Mouse (Mus musculus) hindlimb bud, embryonic 11.5 days (tissue): Measurements from ENCODE around the gene Pomt2.

ENCODE experiments used
- DNase-seq: peaks from one replicate; pipeline ENCODE4 v3.0.0-alpha.2; 2012; ENCODE audit warnings: low read depth, low spot score; ENCODE audit errors: extremely low spot score

Pomt2 gene

DNA sequence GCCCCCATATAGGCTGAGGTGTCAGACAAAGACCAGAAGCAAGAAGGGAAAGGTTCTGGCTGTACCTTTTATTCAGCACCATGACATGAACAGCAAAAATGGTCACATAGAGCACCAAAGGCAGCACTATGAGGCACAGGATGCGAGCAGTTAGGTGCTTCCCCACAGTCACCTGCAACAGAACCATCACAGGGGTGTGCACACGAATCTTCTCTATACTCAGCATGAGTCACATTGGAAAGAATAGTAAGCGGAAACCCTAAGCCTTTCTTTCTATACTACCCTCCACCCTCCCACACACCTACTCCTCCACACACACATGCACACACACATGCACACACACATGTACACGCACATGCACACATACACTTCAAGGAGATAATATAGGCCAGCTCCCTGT lies 17.5 kb downstream of the Pomt2 start:
- DNase-seq, result no peak

DNA sequence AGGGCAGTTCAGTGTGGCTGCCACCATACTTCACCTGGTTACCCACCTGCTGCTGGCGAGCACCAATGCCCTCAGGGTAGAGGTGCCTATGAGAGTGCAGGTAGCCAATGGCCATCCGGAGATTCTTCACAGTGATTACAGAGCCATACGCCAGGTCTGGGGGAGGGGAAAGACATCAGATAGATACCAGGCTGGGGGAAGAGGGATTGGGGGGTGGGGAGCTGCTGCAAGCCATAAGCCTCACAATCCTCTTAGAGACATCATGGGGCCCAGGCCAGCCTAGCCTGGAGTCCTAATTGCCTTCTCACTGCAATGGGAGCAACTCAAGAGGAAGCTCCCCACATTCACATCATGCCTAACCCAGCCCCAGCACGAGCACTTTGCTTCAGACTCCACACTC lies 20.5 kb downstream of the Pomt2 start:
- DNase-seq, result no peak

DNA sequence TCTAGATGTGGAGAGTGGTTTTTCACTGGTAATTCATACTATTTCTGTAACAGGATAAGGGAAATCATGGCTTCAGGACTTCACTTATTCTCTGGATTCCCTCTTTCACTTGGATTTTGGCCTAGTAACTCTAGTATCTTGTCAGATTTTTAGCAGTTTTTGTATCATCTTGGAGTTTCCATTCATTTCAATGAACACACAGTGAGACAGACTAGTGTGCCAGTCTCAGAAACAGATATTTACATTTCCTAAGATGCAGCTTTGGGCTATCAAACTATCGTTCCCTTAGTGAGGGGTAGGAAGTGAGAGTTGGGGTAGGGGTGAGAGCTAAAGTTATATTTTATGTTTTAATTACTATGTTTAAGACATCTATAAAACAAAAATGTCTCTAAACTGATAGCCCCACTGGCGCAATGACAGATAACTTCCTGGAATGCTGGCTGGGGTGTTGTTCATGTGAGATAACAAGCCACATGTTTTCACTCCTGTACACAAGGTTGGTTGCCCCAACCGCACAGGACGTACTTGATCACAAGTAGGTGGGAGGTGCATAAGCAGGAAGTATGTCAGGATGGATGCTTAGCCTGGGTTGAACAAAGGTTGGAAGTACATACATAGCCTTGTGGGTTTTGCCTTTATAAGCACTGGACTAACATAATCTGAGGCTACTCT lies 25.7 kb downstream of the Pomt2 start:
- DNase-seq, result no peak

GRCm38 (mm10) chr12:87107357-87107977 lies 40.3 kb downstream of the Pomt2 start:
- no peak for DNase-seq

- DNase-seq, result no peak
Observed at GRCm38 (mm10) chr12:87104796-87105195, 43.0 kb downstream of the Pomt2 start.

DNA sequence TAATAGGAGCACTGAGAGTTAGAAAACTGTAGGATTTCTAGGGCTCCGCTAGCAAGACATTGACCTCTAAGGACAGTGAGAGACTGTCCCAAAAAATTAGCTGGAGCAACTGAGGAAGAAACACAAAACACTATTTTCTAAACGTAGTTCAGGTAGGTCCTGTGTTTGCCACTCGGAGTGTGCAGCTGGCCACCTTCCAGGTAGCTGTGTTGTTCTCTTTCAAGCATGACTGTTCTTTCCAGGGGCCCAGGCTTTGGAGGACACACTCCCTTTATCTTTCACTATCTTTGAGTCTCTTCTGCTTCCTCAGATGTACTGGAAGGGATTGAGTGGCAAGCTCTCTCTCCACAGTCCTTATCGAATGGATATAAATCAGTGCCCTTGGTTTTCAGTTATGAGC lies 44.3 kb downstream of the Pomt2 start:
- DNase-seq, result no peak

- no peak for DNase-seq
Observed at GRCm38 (mm10) chr12:87102165-87102631, 45.6 kb downstream of the Pomt2 start, which contains the start of gene Ngb. Ngb (minus strand) TSS chr12:87102539.

- no peak for DNase-seq
Observed at GRCm38 (mm10) chr12:87100331-87100730, 47.4 kb downstream of the Pomt2 start.

GRCm38 (mm10) chr12:87093671-87094070 lies 54.1 kb downstream of the Pomt2 start:
- DNase-seq, result no peak

GRCm38 (mm10) chr12:87093249-87093648 lies 54.5 kb downstream of the Pomt2 start:
- no peak for DNase-seq

- no peak for DNase-seq
Observed at GRCm38 (mm10) chr12:87091916-87092315, 55.9 kb downstream of the Pomt2 start.

DNA sequence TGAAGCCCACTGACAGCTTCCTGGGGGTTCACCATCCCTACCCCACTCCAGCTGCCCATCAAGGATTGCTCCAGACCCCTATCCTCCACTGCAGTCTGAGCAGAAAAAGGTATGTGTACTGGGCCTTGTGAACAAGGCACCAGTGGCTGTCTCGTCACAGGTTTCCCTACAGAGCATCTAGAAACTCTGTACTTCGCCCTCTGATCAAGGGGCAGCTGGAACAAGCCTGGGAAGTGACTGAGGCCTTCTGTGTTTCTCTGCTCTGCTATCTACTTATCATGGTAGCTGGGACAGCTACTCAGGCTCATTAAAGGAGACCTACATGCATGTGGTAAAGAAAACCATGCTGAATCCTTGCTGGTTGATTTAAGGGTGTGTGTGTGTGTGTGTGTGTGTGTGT lies 58.1 kb downstream of the Pomt2 start:
- no peak for DNase-seq

DNA sequence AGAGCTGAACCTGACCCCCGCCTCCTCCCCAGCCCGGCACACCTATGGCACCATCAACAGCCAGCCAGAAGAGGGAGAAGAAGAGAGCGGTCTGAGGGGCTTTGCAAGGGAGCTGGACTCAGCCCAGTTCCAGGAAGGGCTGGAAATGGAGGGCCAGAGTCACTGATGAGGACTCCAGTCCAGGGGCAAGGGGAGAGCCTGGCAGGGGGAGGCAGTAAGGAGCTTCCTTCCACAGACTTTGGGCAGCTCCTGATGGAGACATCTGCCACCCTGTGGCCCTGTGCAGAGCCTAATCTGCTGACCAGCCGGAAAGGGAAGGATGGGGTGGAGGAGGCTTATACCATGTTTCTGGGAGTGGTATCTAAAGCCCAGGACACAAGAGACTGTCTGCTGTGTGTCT lies 58.5 kb downstream of the Pomt2 start:
- DNase-seq, result no peak

DNA sequence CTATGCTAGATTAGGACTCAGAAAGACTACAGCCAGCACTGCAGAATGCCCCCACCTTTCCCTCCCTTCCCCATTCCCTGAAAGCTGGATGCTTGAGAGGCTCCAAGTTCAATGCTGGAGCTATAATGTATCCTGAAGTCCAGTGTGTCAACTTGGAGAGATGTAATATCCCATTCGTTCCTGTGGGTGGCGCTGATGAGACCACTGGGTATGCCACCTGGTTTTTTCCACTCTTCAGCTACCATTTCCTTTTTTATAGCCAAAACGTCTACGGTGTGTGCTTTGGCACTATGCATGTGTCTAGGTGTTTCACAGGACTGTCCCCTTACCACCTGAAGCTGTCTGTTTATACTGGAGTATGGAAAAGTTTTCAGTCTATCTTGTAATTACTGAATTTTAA lies 59.4 kb downstream of the Pomt2 start:
- no peak for DNase-seq

DNA sequence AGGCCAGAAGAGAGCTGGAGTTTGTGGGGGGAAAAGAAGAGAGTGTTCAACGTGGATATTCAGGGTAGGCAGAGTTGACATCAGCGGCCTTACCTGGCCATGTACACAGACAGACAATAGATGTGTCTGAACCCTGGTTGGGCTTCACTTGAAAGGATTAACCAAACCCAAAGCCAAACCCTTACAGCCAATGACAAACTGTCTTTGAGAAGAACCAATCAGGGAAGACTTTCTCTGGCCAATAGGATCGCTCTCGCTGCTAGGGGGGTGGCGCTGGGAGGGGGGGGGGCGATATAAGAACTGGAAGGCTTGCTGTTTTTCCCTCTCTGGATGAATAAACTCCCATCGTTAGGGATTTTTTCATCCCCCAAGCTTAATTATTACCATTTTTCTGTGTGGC lies 60.5 kb downstream of the Pomt2 start:
- DNase-seq, result no peak

- DNase-seq, result no peak
Observed at GRCm38 (mm10) chr12:87082797-87083196, 65.0 kb downstream of the Pomt2 start.

DNA sequence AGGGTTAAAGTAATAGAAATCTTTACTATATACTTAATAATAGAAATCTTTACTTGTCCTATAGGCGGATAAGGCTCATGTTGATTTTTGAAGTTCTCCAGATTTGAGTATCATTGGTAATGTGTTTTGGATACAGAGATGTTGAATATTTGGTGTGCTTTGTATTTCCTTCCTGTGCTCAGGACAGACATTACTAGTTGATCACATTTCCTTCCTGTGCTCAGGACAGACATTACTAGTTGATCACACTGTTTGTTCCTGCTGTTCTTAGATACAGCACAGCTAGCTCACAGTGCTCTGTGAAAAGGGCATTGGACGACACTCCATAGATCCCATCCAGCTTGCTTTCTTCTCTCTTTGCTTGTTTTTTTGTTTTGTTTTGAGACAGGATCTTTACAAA lies 71.2 kb downstream of the Pomt2 start:
- no peak for DNase-seq

DNA sequence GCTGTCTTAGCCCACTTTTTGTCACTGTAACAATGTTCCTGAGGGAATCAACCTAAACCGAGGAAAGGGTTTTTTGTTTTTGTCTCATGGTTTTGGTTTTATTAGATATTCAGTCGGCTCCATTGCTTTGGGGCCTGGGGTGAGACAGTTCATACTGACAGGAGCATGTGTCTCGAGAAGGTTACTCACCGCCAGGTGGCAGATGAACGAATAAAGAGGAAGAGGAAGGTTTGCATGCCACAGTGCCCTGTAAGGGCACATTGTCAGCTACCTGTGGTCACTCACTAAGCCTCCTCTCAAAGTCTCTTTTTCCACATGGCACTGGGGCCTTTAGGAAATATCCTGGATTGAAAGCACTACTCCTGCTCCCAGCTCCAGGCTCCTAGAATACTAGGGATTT lies 77.2 kb downstream of the Pomt2 start:
- no peak for DNase-seq

DNA sequence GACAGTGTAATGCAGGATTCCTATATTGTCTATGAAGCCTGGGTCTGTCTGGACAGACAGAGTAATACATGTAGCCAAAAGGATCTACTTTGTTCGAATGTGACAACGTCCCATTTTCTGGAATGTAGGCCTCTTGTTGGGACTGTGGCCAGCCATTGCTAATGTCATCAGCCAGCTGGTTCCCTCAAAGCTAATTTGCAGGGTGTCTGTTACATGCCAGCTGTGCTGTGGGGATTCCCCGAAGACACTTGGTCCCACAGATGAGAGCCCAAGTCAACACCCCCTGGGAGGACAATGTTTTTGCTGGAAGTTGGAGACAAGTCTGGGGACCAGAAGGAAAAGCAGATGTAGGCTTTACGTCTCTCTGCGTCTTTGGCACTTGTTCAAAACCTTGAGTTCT lies 81.3 kb downstream of the Pomt2 start:
- no peak for DNase-seq

GRCm38 (mm10) chr12:87065446-87065845 lies 82.3 kb downstream of the Pomt2 start:
- no peak for DNase-seq

- no peak for DNase-seq
Observed at GRCm38 (mm10) chr12:87057066-87057465, 90.7 kb downstream of the Pomt2 start.
